Mouse (Mus musculus) ES-Bruce4 (cell line): ENCODE measurements around the gene Olfr66. TPM values are rescaled to one million over a fixed set of nuclear protein-coding genes. Genes with fewer than 3 reads are reported as not detected.

Experiments
- H3K27ac ChIP-seq: 2 replicates; pipeline ENCODE4 v1.5.1; 2012; ENCODE audit warnings: low read length, inconsistent platforms; ENCODE audit not compliant: insufficient read depth
- H3K27me3 ChIP-seq: 2 replicates; pipeline ENCODE4 v1.6.1; 2012; ENCODE audit warnings: mild to moderate bottlenecking, low read length, inconsistent platforms; ENCODE audit not compliant: control insufficient read depth, poor library complexity, insufficient read depth, severe bottlenecking
- H3K36me3 ChIP-seq: 2 replicates; pipeline ENCODE4 v1.6.1; 2012; ENCODE audit warnings: inconsistent platforms, mild to moderate bottlenecking, low read length, moderate library complexity; ENCODE audit not compliant: control insufficient read depth, poor library complexity, insufficient read depth, severe bottlenecking
- H3K4me1 ChIP-seq: one replicate; pipeline ENCODE4 v1.8.1; 2011; ENCODE audit warnings: low read length; ENCODE audit not compliant: control insufficient read depth, insufficient read depth
- H3K4me3 ChIP-seq: 2 replicates; pipeline ENCODE4 v1.5.1; 2011; ENCODE audit warnings: low read depth, mild to moderate bottlenecking, low read length
- H3K9ac ChIP-seq: 2 replicates; pipeline ENCODE4 v1.6.1; 2012; ENCODE audit warnings: low read depth, mild to moderate bottlenecking, inconsistent platforms; ENCODE audit not compliant: poor library complexity, severe bottlenecking
- H3K9me3 ChIP-seq: replicated peaks from 2 replicates; pipeline ENCODE4 v1.6.1; 2012; ENCODE audit warnings: mild to moderate bottlenecking, low read length, inconsistent platforms; ENCODE audit not compliant: control insufficient read depth, poor library complexity, insufficient read depth, severe bottlenecking
- CTCF ChIP-seq: IDR thresholded peaks from one replicate; pipeline ENCODE4 v1.8.1; 2011; ENCODE audit warnings: low read depth, low read length
- EP300 ChIP-seq: IDR thresholded peaks from 2 replicates; pipeline ENCODE4 v1.6.1; 2011; ENCODE audit warnings: low read depth, low read length; ENCODE audit not compliant: insufficient read depth
- POLR2A ChIP-seq: IDR thresholded peaks from one replicate; pipeline ENCODE4 v1.8.1; 2011; ENCODE audit warnings: low read length; ENCODE audit not compliant: insufficient read depth
- polyA plus RNA-seq: library from polyadenylated mRNA; stranded (reverse); fragments of >200 nt; gene quantifications from 2 replicates; pipeline ENCODE4 v1.2.4, GENCODE M21; 2011; ENCODE audit warnings: low read depth; ENCODE audit not compliant: missing spikeins, insufficient read depth, insufficient read length

Gene Olfr66
- polyA plus RNA-seq, 1 experiment = not detected

DNA sequence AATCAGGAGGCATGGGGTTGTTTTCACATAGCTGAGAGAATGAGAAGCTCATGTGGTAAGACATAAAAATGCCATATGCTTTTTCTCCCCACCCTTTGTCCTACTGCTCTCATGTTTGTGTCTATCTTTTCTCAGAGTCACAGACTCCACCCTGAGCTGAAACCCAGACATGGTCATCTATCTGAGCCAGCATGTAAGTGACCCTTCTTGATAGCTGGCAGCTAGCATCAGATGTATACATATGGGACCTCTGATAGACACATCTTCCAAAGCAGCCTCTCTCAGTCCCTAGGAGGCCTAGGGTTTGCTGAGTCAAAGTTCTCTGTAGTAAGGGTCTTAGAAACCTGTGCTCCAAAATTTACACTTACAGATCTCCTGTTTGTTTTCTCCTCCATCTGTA is 20.3 kb downstream of the Olfr66 start:
- Histone ChIP-seq H3K4me1 (no peaks in the 10 kb centered on the region), H3K4me3 (no peak overlapping the region), H3K27ac (no peak overlapping the region), H3K36me3 (no peaks in the 10 kb centered on the region), H3K9ac (no peak overlapping the region), H3K9me3 (no peaks in the 10 kb centered on the region), H3K27me3 (no peaks in the 10 kb centered on the region)
- no peak for TF ChIP-seq EP300
- TF ChIP-seq POLR2A = no peak
- TF ChIP-seq CTCF = no peak

DNA sequence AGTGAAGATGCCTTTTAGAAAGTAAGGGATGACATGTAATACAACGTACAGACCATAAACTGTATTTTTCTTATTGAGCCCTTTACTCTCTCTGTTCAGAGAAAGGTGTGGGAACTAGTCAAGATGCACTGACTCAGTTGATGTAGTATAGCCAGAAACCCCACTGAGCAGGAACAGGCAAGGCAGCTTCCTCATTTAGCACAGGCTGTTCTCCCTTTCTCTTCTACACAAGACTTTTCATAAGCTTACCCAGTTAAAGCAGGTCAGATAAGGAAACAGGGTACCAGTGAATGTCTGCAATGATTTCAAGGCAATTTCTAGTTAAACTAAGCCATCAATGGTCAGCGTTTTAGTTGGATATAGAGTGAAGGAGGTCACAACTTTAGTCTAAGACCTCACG is 24.5 kb downstream of the Olfr66 start:
- Histone ChIP-seq H3K9me3 (no peaks in the 10 kb centered on the region), H3K27me3 (no peaks in the 10 kb centered on the region), H3K4me1 (peaks cover 1% of the 10 kb centered on the region), H3K36me3 (no peaks in the 10 kb centered on the region), H3K9ac (no peak overlapping the region), H3K27ac (no peak overlapping the region; the same call in 1 of the 2 replicates), H3K4me3 (no peak overlapping the region)
- no peak for TF ChIP-seq EP300
- no peak for TF ChIP-seq CTCF
- no peak for TF ChIP-seq POLR2A

DNA sequence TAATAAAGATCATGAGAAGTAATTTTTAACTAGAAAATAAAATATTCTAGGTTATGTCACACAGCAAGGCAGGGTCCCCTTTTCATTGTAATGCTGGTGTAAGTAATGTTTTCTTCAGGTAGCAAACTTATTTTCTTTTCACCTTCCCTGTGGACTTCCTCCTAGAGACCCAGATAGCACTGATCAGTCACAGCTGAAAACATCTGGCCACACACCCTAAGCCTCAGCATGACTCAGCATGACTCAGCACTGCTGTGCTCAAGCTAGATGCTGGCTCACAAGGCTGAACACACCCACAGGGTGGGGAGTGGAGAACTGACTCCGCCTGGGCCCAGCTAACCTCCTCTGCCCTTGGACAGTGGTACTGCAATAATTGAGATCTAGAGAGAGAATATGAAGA is 25.2 kb downstream of the Olfr66 start:
- no peaks in the 10 kb centered on the region for H3K27me3 ChIP-seq
- H3K4me1 ChIP-seq = peaks cover 1% of the 10 kb centered on the region
- no peak overlapping the region for H3K9ac ChIP-seq
- TF ChIP-seq EP300 (peak; percentile 97), CTCF (no peak), POLR2A (no peak)
- no peak overlapping the region for H3K27ac ChIP-seq
- no peaks in the 10 kb centered on the region for H3K9me3 ChIP-seq
- no peaks in the 10 kb centered on the region for H3K36me3 ChIP-seq
- H3K4me3 ChIP-seq = no peak overlapping the region

DNA sequence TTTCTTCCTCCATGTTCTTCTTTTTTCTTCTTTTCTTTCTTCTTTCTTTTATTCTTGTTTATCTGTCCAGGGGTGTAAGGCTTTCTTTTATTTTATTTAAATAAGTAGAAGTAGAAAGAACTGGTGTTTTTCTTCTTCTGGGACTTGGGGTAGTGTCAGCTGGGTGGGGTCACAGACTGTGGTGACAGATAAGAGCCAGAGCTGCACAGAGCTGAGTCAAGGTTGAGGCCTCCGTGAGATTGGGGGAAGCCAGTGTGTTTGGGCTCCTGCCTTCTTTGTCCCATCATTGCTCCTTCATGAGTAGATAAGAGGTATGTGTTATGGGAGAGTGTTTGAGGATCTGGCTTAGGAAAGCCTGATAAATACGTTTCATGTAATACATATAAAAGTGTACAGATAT is 27.0 kb downstream of the Olfr66 start:
- peaks cover 1% of the 10 kb centered on the region for H3K4me1 ChIP-seq
- no peaks in the 10 kb centered on the region for H3K36me3 ChIP-seq
- H3K9me3 ChIP-seq = no peaks in the 10 kb centered on the region
- no peak overlapping the region for H3K27ac ChIP-seq
- no peak overlapping the region for H3K9ac ChIP-seq
- TF ChIP-seq EP300 = no peak
- no peak for TF ChIP-seq CTCF
- TF ChIP-seq POLR2A = no peak
- H3K4me3 ChIP-seq = no peak overlapping the region
- no peaks in the 10 kb centered on the region for H3K27me3 ChIP-seq

DNA sequence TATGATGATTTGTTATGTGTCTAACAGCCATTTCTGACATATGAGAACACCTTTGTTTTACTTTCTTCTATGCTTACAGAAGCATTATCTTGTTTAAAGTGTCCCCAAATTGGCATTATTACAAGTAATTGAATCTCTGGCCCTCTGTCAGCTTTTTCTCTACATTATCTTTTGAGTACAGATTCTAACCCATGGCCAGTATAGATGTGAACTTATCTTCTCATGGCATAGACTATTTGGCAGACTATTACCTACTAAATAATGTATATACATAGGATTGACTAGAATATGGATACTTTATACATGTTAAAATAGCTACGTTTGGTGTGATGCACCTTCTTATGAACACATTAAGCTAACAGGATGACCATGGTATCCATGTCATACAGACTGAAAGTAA is 31.4 kb downstream of the Olfr66 start:
- TF ChIP-seq POLR2A = no peak
- TF ChIP-seq EP300 = no peak
- no peak for TF ChIP-seq CTCF
- Histone ChIP-seq H3K36me3 (no peaks in the 10 kb centered on the region), H3K4me1 (peaks cover 1% of the 10 kb centered on the region), H3K4me3 (no peak overlapping the region), H3K27me3 (no peaks in the 10 kb centered on the region), H3K27ac (no peak overlapping the region), H3K9me3 (no peaks in the 10 kb centered on the region), H3K9ac (no peak overlapping the region)

DNA sequence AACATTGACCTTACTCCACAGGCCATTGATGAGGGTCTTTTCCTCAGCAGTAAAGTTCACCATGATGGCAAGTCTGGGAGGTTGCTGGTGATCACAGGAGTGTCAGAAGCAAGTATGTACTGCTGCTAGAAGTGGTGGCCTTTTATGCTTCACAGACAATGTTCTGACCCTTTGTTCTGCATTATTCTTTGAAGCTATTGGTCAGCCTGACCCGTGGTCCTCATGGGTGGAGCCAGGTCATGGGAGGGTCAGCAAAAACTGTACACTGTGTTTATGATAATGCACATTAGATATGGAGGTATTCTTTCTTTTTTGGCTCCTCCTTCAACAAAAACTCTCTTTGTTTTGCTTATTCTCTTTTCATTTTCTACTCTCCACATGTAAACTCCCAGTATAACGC is 33.0 kb downstream of the Olfr66 start, which contains the start of gene Hbb-y:
Hbb-y (minus strand) TSS at position 127 of the 400 bp plus-strand sequence.
- H3K4me1 ChIP-seq = no peaks in the 10 kb centered on the region
- no peak for TF ChIP-seq EP300
- TF ChIP-seq POLR2A = no peak
- TF ChIP-seq CTCF = no peak
- H3K4me3 ChIP-seq = no peak within 1 kb of the TSS
- H3K36me3 ChIP-seq = no peaks in the 10 kb centered on the region
- no peaks in the 10 kb centered on the region for H3K27me3 ChIP-seq
- no peak within 1 kb of the TSS for H3K27ac ChIP-seq
- 0 out of 2 replicates have a peak, but pooled peaks cover 3% of the 10 kb centered on the region for H3K9me3 ChIP-seq
- H3K9ac ChIP-seq = no peak within 1 kb of the TSS
